Mouse (Mus musculus): ENCODE measurements around the gene Usp17lb. TPM values are rescaled to one million over a fixed set of nuclear protein-coding genes. Genes with fewer than 3 reads are reported as not detected.
"Not testable (repeated sequence)": the region's sequence is repeated elsewhere in the genome, so short reads cannot be mapped to it uniquely, and the experiment has no call there.

Gene Usp17lb
- polyA plus RNA-seq (2016; fragmentation: Nextera tagmentation; extraction: Ambion mirVana) = not detected in 2 replicates

- no peak within 1 kb of the TSS for H3K4me3 ChIP-seq
- H3K9me3 ChIP-seq (replicated peaks) = no peaks in the 10 kb centered on the region
- H3K36me3 ChIP-seq = no peaks in the 10 kb centered on the region
- DNase-seq (ENCODE audit: low spot score) = no peak
- H3K27me3 ChIP-seq (ENCODE audit: low read depth, poor library complexity, severe bottlenecking) = no peaks in the 10 kb centered on the region
- no peak within 1 kb of the TSS for H3K27ac ChIP-seq
- H3K4me1 ChIP-seq = no peaks in the 10 kb centered on the region
- 77% methylated on average over 1 of the region's 1 CpGs for WGBS
Observed at GRCm38 (mm10) chr7:104842503-104842902, at the start of gene Usp17lb. Gene Usp17lb, minus strand, starts transcription at chr7:104842603.

- Histone ChIP-seq H3K27me3 (ENCODE audit: low read depth, poor library complexity, severe bottlenecking) (no peaks in the 10 kb centered on the region), H3K9me3 (replicated peaks) (no peaks in the 10 kb centered on the region), H3K4me1 (no peaks in the 10 kb centered on the region), H3K27ac (no peak within 1 kb of the TSS), H3K4me3 (no peak within 1 kb of the TSS), H3K36me3 (no peaks in the 10 kb centered on the region)
- 68% methylated on average over 1 of the region's 1 CpGs for WGBS
- DNase-seq (ENCODE audit: low spot score) = no peak
Observed at GRCm38 (mm10) chr7:104877731-104878130, 35.3 kb upstream of the Usp17lb start, which contains the start of gene Olfr665. Gene Olfr665, plus strand, starts transcription at chr7:104878031.

GRCm38 (mm10) chr7:104861381-104861780 is 19.0 kb upstream of the Usp17lb start:
- Histone ChIP-seq H3K36me3 (no peaks in the 10 kb centered on the region), H3K4me1 (no peaks in the 10 kb centered on the region), H3K27me3 (ENCODE audit: low read depth, poor library complexity, severe bottlenecking) (no peaks in the 10 kb centered on the region), H3K27ac (no peak overlapping the region), H3K9me3 (replicated peaks) (no peaks in the 10 kb centered on the region), H3K4me3 (no peak overlapping the region)
- DNase-seq (ENCODE audit: low spot score) = no peak
- 83% methylated on average over 3 of the region's 3 CpGs for WGBS

- Histone ChIP-seq H3K27ac (no peak overlapping the region), H3K4me1 (no peaks in the 10 kb centered on the region), H3K36me3 (no peaks in the 10 kb centered on the region), H3K27me3 (ENCODE audit: low read depth, poor library complexity, severe bottlenecking) (no peaks in the 10 kb centered on the region), H3K9me3 (replicated peaks) (no peaks in the 10 kb centered on the region), H3K4me3 (no peak overlapping the region)
- 74% methylated on average over 1 of the region's 1 CpGs for WGBS
- no peak for DNase-seq (ENCODE audit: low spot score)
Observed at GRCm38 (mm10) chr7:104857683-104858082, 15.3 kb upstream of the Usp17lb start.

- DNase-seq (ENCODE audit: low spot score); H3K4me1 ChIP-seq; H3K4me3 ChIP-seq; H3K9me3 ChIP-seq (replicated peaks); H3K27me3 ChIP-seq (ENCODE audit: low read depth, poor library complexity, severe bottlenecking); H3K36me3 ChIP-seq; H3K27ac ChIP-seq: not testable (repeated sequence)
- 81% methylated on average over 2 of the region's 2 CpGs for WGBS
Observed at GRCm38 (mm10) chr7:104856709-104857108, 14.3 kb upstream of the Usp17lb start, which contains the start of gene Usp17la. Gene Usp17la, plus strand, starts transcription at chr7:104857009.

DNA sequence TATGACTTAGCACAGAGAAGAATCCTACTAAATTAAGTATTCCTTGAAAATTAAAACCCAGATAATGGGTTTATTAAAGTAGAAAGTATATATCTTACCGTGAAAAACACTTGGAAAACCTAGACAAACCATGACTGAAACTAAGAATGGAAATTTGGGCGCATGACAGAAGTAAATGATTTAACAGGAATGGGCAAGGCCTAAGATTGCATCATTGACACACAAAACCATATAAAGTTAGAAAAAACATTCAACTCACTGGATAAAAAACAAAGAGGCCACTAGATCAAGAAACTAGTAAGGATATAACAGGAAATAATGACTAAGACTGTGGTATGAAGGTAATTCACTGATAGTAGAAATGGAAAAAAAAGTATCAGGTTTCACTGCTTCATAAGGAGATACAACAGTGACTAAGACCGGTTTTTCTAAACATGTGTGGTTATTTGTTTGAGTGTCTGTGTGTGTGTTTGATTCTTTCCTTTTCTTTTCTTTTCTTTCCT is 12.9 kb upstream of the Usp17lb start:
- Histone ChIP-seq H3K9me3 (replicated peaks) (no peaks in the 10 kb centered on the region), H3K27ac (no peak overlapping the region), H3K36me3 (no peaks in the 10 kb centered on the region), H3K4me1 (no peaks in the 10 kb centered on the region), H3K4me3 (no peak overlapping the region), H3K27me3 (ENCODE audit: low read depth, poor library complexity, severe bottlenecking) (no peaks in the 10 kb centered on the region)
- DNase-seq (ENCODE audit: low spot score) = no peak
- WGBS = 88% methylated on average over 3 of the region's 3 CpGs

GRCm38 (mm10) chr7:104851546-104851945 is 9.1 kb upstream of the Usp17lb start:
- H3K36me3 ChIP-seq; H3K4me3 ChIP-seq; DNase-seq (ENCODE audit: low spot score); H3K4me1 ChIP-seq; H3K27me3 ChIP-seq (ENCODE audit: low read depth, poor library complexity, severe bottlenecking); H3K9me3 ChIP-seq (replicated peaks); H3K27ac ChIP-seq: not testable (repeated sequence)
- WGBS = 63% methylated on average over 2 of the region's 2 CpGs

DNA sequence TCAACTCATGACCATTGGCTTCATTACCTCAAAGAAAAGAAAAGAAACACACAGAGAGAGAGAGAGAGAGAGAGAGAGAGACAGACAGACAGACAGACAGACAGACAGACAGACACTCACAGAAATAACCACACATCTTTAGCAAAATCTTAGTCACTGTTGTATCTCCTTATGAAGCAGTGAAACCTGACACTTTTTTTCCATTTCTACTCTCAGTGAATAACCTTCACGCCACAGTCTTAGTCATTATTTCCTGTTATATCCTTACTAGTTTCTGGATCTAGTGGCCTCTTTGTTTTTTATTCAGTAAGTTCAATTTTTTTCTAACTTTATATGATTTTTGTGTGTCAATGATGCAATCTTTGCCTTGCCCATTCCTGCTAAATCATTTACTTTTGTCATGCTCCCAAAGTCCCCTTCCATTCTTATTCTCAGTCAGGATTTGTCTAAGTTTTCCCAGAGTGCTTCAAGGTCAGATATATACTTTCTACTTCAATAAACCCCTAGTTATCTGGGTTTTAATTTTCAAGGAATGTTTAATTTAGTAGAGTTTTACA is 1.4 kb upstream of the Usp17lb start:
- DNase-seq (ENCODE audit: low spot score) = no peak
- Histone ChIP-seq H3K36me3 (no peaks in the 10 kb centered on the region), H3K27ac (no peak overlapping the region), H3K9me3 (replicated peaks) (no peaks in the 10 kb centered on the region), H3K4me3 (no peak overlapping the region), H3K27me3 (ENCODE audit: low read depth, poor library complexity, severe bottlenecking) (no peaks in the 10 kb centered on the region), H3K4me1 (no peaks in the 10 kb centered on the region)
- WGBS = 84% methylated on average over 1 of the region's 1 CpGs

- not testable (repeated sequence) for H3K27ac ChIP-seq; H3K27me3 ChIP-seq (ENCODE audit: low read depth, poor library complexity, severe bottlenecking); H3K4me3 ChIP-seq; H3K9me3 ChIP-seq (replicated peaks); DNase-seq (ENCODE audit: low spot score); H3K36me3 ChIP-seq; H3K4me1 ChIP-seq
- WGBS = 87% methylated on average over 8 of the region's 8 CpGs
Observed at GRCm38 (mm10) chr7:104810335-104810734, 32.1 kb downstream of the Usp17lb start.

GRCm38 (mm10) chr7:104790796-104791195 is 51.6 kb downstream of the Usp17lb start:
- Histone ChIP-seq H3K27me3 (ENCODE audit: low read depth, poor library complexity, severe bottlenecking) (no peaks in the 10 kb centered on the region), H3K27ac (no peak overlapping the region), H3K4me1 (no peaks in the 10 kb centered on the region), H3K4me3 (no peak overlapping the region), H3K9me3 (replicated peaks) (no peaks in the 10 kb centered on the region), H3K36me3 (no peaks in the 10 kb centered on the region)
- 72% methylated on average over 1 of the region's 1 CpGs for WGBS
- no peak for DNase-seq (ENCODE audit: low spot score)

Other genes with a start within 250 kb of the Usp17lb start
- not detected in 2 replicates for gene Olfr655, start 240.8 kb downstream of the Usp17lb start, polyA plus RNA-seq (2016; fragmentation: Nextera tagmentation; extraction: Ambion mirVana)
- gene Olfr656, start 228.6 kb downstream of the Usp17lb start, polyA plus RNA-seq (2016; fragmentation: Nextera tagmentation; extraction: Ambion mirVana) = not detected in 2 replicates
- gene Olfr657, start 217.8 kb downstream of the Usp17lb start, polyA plus RNA-seq (2016; fragmentation: Nextera tagmentation; extraction: Ambion mirVana) = not detected in 2 replicates
- gene Olfr658, start 195.3 kb downstream of the Usp17lb start, polyA plus RNA-seq (2016; fragmentation: Nextera tagmentation; extraction: Ambion mirVana) = not detected in 2 replicates
- gene Olfr659, start 175.8 kb downstream of the Usp17lb start, polyA plus RNA-seq (2016; fragmentation: Nextera tagmentation; extraction: Ambion mirVana) = not detected in 2 replicates
- not detected in 2 replicates for gene Olfr661, start 156.1 kb downstream of the Usp17lb start, polyA plus RNA-seq (2016; fragmentation: Nextera tagmentation; extraction: Ambion mirVana)
- gene Usp17le, start 65.1 kb downstream of the Usp17lb start, polyA plus RNA-seq (2016; fragmentation: Nextera tagmentation; extraction: Ambion mirVana) = not detected in 2 replicates
- gene Usp17la, start 14.4 kb upstream of the Usp17lb start, polyA plus RNA-seq (2016; fragmentation: Nextera tagmentation; extraction: Ambion mirVana) = not detected in 2 replicates
- gene Olfr665, start 35.4 kb upstream of the Usp17lb start, polyA plus RNA-seq (2016; fragmentation: Nextera tagmentation; extraction: Ambion mirVana) = not detected in 2 replicates
- gene Olfr666, start 53.3 kb upstream of the Usp17lb start, polyA plus RNA-seq (2016; fragmentation: Nextera tagmentation; extraction: Ambion mirVana) = not detected in 2 replicates
- gene Olfr667, start 78.9 kb upstream of the Usp17lb start, polyA plus RNA-seq (2016; fragmentation: Nextera tagmentation; extraction: Ambion mirVana) = not detected in 2 replicates
- not detected in 2 replicates for gene Olfr668, start 85.5 kb upstream of the Usp17lb start, polyA plus RNA-seq (2016; fragmentation: Nextera tagmentation; extraction: Ambion mirVana)
- gene Olfr669, start 91.6 kb upstream of the Usp17lb start, polyA plus RNA-seq (2016; fragmentation: Nextera tagmentation; extraction: Ambion mirVana) = not detected in 2 replicates
- not detected in 2 replicates for gene Olfr670, start 120.0 kb upstream of the Usp17lb start, polyA plus RNA-seq (2016; fragmentation: Nextera tagmentation; extraction: Ambion mirVana)
- not detected in 2 replicates for gene Olfr671, start 136.5 kb upstream of the Usp17lb start, polyA plus RNA-seq (2016; fragmentation: Nextera tagmentation; extraction: Ambion mirVana)
- not detected in 2 replicates for gene Olfr672, start 159.4 kb upstream of the Usp17lb start, polyA plus RNA-seq (2016; fragmentation: Nextera tagmentation; extraction: Ambion mirVana)
- gene Olfr675, start 185.9 kb upstream of the Usp17lb start, polyA plus RNA-seq (2016; fragmentation: Nextera tagmentation; extraction: Ambion mirVana) = not detected in 2 replicates
- gene Olfr676, start 190.1 kb upstream of the Usp17lb start, polyA plus RNA-seq (2016; fragmentation: Nextera tagmentation; extraction: Ambion mirVana) = not detected in 2 replicates
- gene Olfr677, start 208.8 kb upstream of the Usp17lb start, polyA plus RNA-seq (2016; fragmentation: Nextera tagmentation; extraction: Ambion mirVana) = not detected in 2 replicates
- not detected in 2 replicates for gene Olfr678, start 221.9 kb upstream of the Usp17lb start, polyA plus RNA-seq (2016; fragmentation: Nextera tagmentation; extraction: Ambion mirVana)
- gene Olfr679, start 238.6 kb upstream of the Usp17lb start, polyA plus RNA-seq (2016; fragmentation: Nextera tagmentation; extraction: Ambion mirVana) = not detected in 2 replicates